Mouse (Mus musculus) small intestine, adult 2 months (tissue): ENCODE measurements around the gene Chd3.

Experiments
- CTCF ChIP-seq: fragments of 200-500 bp; IDR thresholded peaks from 2 replicates; pipeline ENCODE4 v1.5.1; 2012; ENCODE audit warnings: low read depth, mild to moderate bottlenecking, control low read depth, inconsistent platforms, low read length, moderate library complexity, mixed read lengths; ENCODE audit not compliant: insufficient replicate concordance, insufficient read length; ENCODE audit errors: extremely low read depth
- POLR2A ChIP-seq: fragments of 200-500 bp; IDR thresholded peaks from 2 replicates; pipeline ENCODE4 v1.6.1; 2012; ENCODE audit warnings: low read depth, mild to moderate bottlenecking, control low read depth, inconsistent platforms, low read length, moderate library complexity

DNA sequence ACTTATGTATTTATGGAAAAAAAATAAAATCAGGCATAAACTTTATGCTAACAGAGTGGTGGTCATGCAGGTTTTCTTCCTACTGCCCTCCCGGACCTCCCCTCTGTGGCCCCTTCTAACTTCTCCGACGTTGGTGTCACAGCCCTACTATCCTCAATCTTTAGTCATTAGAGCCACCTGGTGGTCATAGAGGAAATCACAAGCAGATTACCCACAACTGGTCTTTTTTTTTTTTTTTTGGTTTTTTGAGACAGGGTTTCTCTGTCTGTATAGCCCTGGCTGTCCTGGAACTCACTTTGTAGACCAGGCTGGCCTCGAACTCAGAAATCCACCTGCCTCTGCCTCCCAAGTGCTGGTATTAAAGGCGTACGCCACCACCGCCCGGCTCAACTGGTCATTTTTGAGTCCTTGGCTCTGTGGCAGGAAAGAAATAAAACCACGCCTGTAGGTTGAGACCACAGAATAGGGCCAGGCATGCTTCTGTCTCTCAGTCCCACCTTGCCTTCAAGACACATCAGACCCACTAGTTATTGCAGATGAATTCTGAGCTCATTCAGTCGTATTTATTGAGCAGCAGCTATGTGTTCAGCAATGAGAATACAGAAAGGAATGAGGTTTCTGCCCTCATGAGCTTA lies 21.3 kb upstream of the Chd3 start:
- TF ChIP-seq POLR2A = no peak
- TF ChIP-seq CTCF = peak; percentile 53; the same call in 1 of the 2 replicates
